11 mouse cellular contexts compared by ENCODE assay signal in genomic region chr16:10272256-10272655, GRCm38 (mm10). TPM values are rescaled to one million over a fixed set of nuclear protein-coding genes. Genes with fewer than 3 reads are reported as not detected.
DNase-seq lines count a peak whose midpoint lies in the region; TF ChIP-seq lines count a peak whose summit lies in the region.
"Had no signal": no experiment of that assay in that cellular context is flagged by ENCODE, and none has a peak within 500 bp of the region (broad histone marks: within the 10 kb centered on the region; RNA-seq: fewer than 3 reads in every experiment).

No protein-coding gene starts in this region.

- peak; percentile 20 for DNase-seq in heart, adult 8-10 months (ENCODE audit: low spot score)
- no peak for DNase-seq in heart, postnatal 25 days (ENCODE audit: low spot score)
- DNase-seq in thymus, adult 2 months: peak; percentile 41
- DNase-seq in thymus, adult 18-20 months: no peak
- peak; percentile 44 for DNase-seq in c-Kit-positive CD71-positive TER-119-positive erythroid progenitor cells, embryonic 14.5 days (ENCODE audit: low spot score)
- DNase-seq in heart, postnatal 36 days: peak; percentile 52 to 66
- DNase-seq in lung, adult 2 months: peak; percentile 63
- DNase-seq in thymus, postnatal 36 days: peak; percentile 16 to 30
- DNase-seq: liver, embryonic 13.5 days had no signal

- no peak for TF ChIP-seq CTCF in thymus, adult 2 months (IDR thresholded peaks at IDR 0.05; ENCODE audit: borderline replicate concordance, control insufficient read depth, extremely low read depth, insufficient read depth, low read length, poor library complexity)
- TF ChIP-seq CTCF in lung, adult 2 months (IDR thresholded peaks at IDR 0.05; ENCODE audit: insufficient read depth, low read length): peak; percentile 35; the same call in 1 of the 2 replicates

- no peaks in the 10 kb centered on the region for H3K36me3 ChIP-seq in thymus, adult 2 months (ENCODE audit: control insufficient read depth, insufficient read depth, low read length)
- H3K36me3 ChIP-seq: embryonic facial prominence, embryonic 13.5 days; liver, embryonic 13.5 days; stomach, embryonic 15.5 days had no signal

- 8% methylated on average over 3 of the region's 3 CpGs for WGBS in thymus, adult 2 months
- 9% methylated on average over 3 of the region's 3 CpGs for WGBS in lung, adult 2 months

- H3K27ac ChIP-seq in thymus, adult 2 months (ENCODE audit: control insufficient read depth, insufficient read depth, low read length): no peak overlapping the region
- H3K27ac ChIP-seq: embryonic facial prominence, embryonic 13.5 days; liver, embryonic 13.5 days; stomach, embryonic 15.5 days had no signal

- intact Hi-C loops in heart, postnatal 25 days (cut with DNase I): loop anchor here (2.0 kb wide), 1 partner anchor 249 kb away; no protein-coding TSS in a partner anchor
- intact Hi-C loops in heart, postnatal 36 days (cut with DNase I): no loop called here

- H3K27me3 ChIP-seq in thymus, adult 2 months (ENCODE audit: control insufficient read depth, insufficient read depth, low read length): no peaks in the 10 kb centered on the region
- H3K27me3 ChIP-seq: embryonic facial prominence, embryonic 13.5 days; liver, embryonic 13.5 days; stomach, embryonic 15.5 days had no signal

- no peaks in the 10 kb centered on the region for H3K4me1 ChIP-seq in thymus, adult 2 months (replicated peaks; ENCODE audit: control insufficient read depth, insufficient read depth, low read length)
- H3K4me1 ChIP-seq in lung, adult 2 months (ENCODE audit: control insufficient read depth, insufficient read depth, low read length): no peaks in the 10 kb centered on the region
- H3K4me1 ChIP-seq: embryonic facial prominence, embryonic 13.5 days; liver, embryonic 13.5 days; stomach, embryonic 15.5 days had no signal

- no peak for TF ChIP-seq POLR2A in thymus, adult 2 months (IDR thresholded peaks at IDR 0.05; ENCODE audit: control insufficient read depth, extremely low read depth, insufficient read depth, low read length, poor library complexity)
- no peak for TF ChIP-seq POLR2A in lung, adult 2 months (IDR thresholded peaks at IDR 0.05; ENCODE audit: borderline replicate concordance, extremely low read depth, low read depth, low read length)

- no peak overlapping the region for H3K4me3 ChIP-seq in thymus, adult 2 months (ENCODE audit: control insufficient read depth, insufficient read depth, low read length)
- H3K4me3 ChIP-seq in lung, adult 2 months (replicated peaks; ENCODE audit: extremely low read depth, low read depth, low read length): no peak overlapping the region
- H3K4me3 ChIP-seq: embryonic facial prominence, embryonic 13.5 days; liver, embryonic 13.5 days; stomach, embryonic 15.5 days had no signal

RNA-seq across cellular contexts. Expression of gene Emp2, which starts 41.5 kb away (rescaled TPM):
- 10 to 100 TPM; 32.6 to 40.9 (median 37.7) TPM for total RNA-seq in heart, adult 8-10 months (2022)
- 10 to 100 TPM; 38.4 to 44.1 TPM for total RNA-seq in heart, postnatal 25 days (2021)
- 12.9 and 20.0 TPM in 2 replicates for polyA plus RNA-seq in thymus, adult 2 months (2012; rRNA removed)
- total RNA-seq in heart, postnatal 36 days (2021): 10 to 100 TPM; 42.0 to 49.2 TPM
- polyA plus RNA-seq in lung, adult 2 months (2012; rRNA removed): 763 and 1,000 TPM in 2 replicates

Comparison
In these comparisons a context has a peak if more than half of its experiments do, and no peak if none do; other contexts are left out.
1. DNase-seq: peak in heart, adult 8-10 months (single experiment), thymus, adult 2 months (single experiment), c-Kit-positive CD71-positive TER-119-positive erythroid progenitor cells, embryonic 14.5 days (single experiment), heart, postnatal 36 days (2 of 2), lung, adult 2 months (single experiment) and thymus, postnatal 36 days (2 of 2); none in heart, postnatal 25 days (single experiment) and thymus, adult 18-20 months (0 of 2).